Comparison of ENCODE assay signal across 10 mouse cellular contexts in genomic region chr1:45765678-45766077, GRCm38 (mm10). TPM values are rescaled to one million over a fixed set of nuclear protein-coding genes. Genes with fewer than 3 reads are reported as not detected.
DNase-seq lines count a peak whose midpoint lies in the region; ATAC-seq and TF ChIP-seq lines count a peak whose summit lies in the region.
"Had no signal": no experiment of that assay in that cellular context is flagged by ENCODE, and none has a peak within 500 bp of the region (broad histone marks: within the 10 kb centered on the region; RNA-seq: fewer than 3 reads in every experiment).

No protein-coding gene starts in this region.

- H3K4me2 ChIP-seq in heart, embryonic 15.5 days, result no peak overlapping the region
- H3K4me2 ChIP-seq in liver, postnatal 0 days (ENCODE audit: low read depth, low read length), result no peak overlapping the region
- H3K4me2 ChIP-seq: neural tube, embryonic 12.5 days had no signal

- peaks cover 0 to 20% of the 10 kb centered on the region in 2 experiments; a peak in 2 of 4 replicates for H3K36me3 ChIP-seq in MEL (ENCODE audit: control insufficient read depth in 1 of 2, insufficient read depth in 2 of 2, low read length in 2 of 2)
- H3K36me3 ChIP-seq in heart, embryonic 15.5 days, result no peaks in the 10 kb centered on the region
- no peaks in the 10 kb centered on the region for H3K36me3 ChIP-seq in liver, postnatal 0 days (replicated peaks; ENCODE audit: insufficient read depth, low read length)
- H3K36me3 ChIP-seq: hindbrain, embryonic 15.5 days; neural tube, embryonic 12.5 days had no signal

- H3K9me3 ChIP-seq in MEL (replicated peaks; ENCODE audit: insufficient read depth, low read length), result no peaks in the 10 kb centered on the region
- no peaks in the 10 kb centered on the region for H3K9me3 ChIP-seq in heart, embryonic 15.5 days (replicated peaks)
- no peaks in the 10 kb centered on the region for H3K9me3 ChIP-seq in liver, postnatal 0 days (ENCODE audit: low read length)
- H3K9me3 ChIP-seq: hindbrain, embryonic 15.5 days; neural tube, embryonic 12.5 days had no signal

- H3K27me3 ChIP-seq in MEL (ENCODE audit: control insufficient read depth in 1 of 2, insufficient read depth in 2 of 2, low read length in 2 of 2), result no peaks in the 10 kb centered on the region
- no peaks in the 10 kb centered on the region for H3K27me3 ChIP-seq in heart, embryonic 15.5 days
- H3K27me3 ChIP-seq in liver, postnatal 0 days (ENCODE audit: insufficient read depth, low read length), result no peaks in the 10 kb centered on the region
- H3K27me3 ChIP-seq: hindbrain, embryonic 15.5 days; neural tube, embryonic 12.5 days had no signal

- no peak for TF ChIP-seq CTCF in MEL (IDR thresholded peaks at IDR 0.05 in 2 of 3, conservative IDR thresholded peaks at IDR 0.05 in 1 of 3; ENCODE audit: control insufficient read depth in 1 of 3, insufficient read depth in 1 of 3, low read depth in 2 of 3, low read length in 3 of 3, poor library complexity in 1 of 3, severe bottlenecking in 1 of 3)
- no peak for TF ChIP-seq CTCF in liver, postnatal 0 days (IDR thresholded peaks at IDR 0.05; ENCODE audit: low read depth)

- no peak overlapping the region for H3K9ac ChIP-seq in MEL (ENCODE audit: control insufficient read depth, low read depth, low read length, poor library complexity, severe bottlenecking)
- H3K9ac ChIP-seq in heart, embryonic 15.5 days, result no peak overlapping the region
- H3K9ac ChIP-seq in liver, postnatal 0 days (replicated peaks), result no peak overlapping the region
- H3K9ac ChIP-seq: hindbrain, embryonic 15.5 days; neural tube, embryonic 12.5 days had no signal

- no peak for TF ChIP-seq EP300 in MEL (IDR thresholded peaks at IDR 0.05; ENCODE audit: low read depth in 1 of 2, low read length in 2 of 2)
- no peak for TF ChIP-seq EP300 in liver, postnatal 0 days (IDR thresholded peaks at IDR 0.05; ENCODE audit: low read depth)

- H3K27ac ChIP-seq in MEL (ENCODE audit: control insufficient read depth, low read depth, low read length), result 0 out of 2 replicates have a peak overlapping the region, but pooled peaks have one; percentile 4
- peak overlapping the region; percentile 55 for H3K27ac ChIP-seq in heart, embryonic 15.5 days
- H3K27ac ChIP-seq in liver, postnatal 0 days (ENCODE audit: low read depth), result no peak overlapping the region
- H3K27ac ChIP-seq: hindbrain, embryonic 15.5 days; neural tube, embryonic 12.5 days had no signal

- DNase-seq in MEL (ENCODE audit: low read depth, low spot score), result no peak
- peak; percentile 65 for DNase-seq in embryo, embryonic 10.5 days (ENCODE audit: low spot score)
- DNase-seq in lung, adult 18-20 months, result peak; percentile 50 to 60
- DNase-seq in yolk sac, embryonic 10.5 days (ENCODE audit: low spot score), result no peak
- no peak for DNase-seq in adrenal gland, postnatal 14 days
- no peak for DNase-seq in liver, postnatal 0 days

- TF ChIP-seq POLR2A in MEL (IDR thresholded peaks at IDR 0.05; ENCODE audit: control insufficient read depth in 1 of 2, insufficient read depth in 1 of 2, low read depth in 1 of 2, low read length in 2 of 2, poor library complexity in 1 of 2), result no peak

- peaks cover 7 to 15% of the 10 kb centered on the region in 2 experiments; a peak in 3 of 4 replicates for H3K4me1 ChIP-seq in MEL (ENCODE audit: control insufficient read depth in 1 of 2, insufficient read depth in 2 of 2, low read length in 2 of 2)
- no peaks in the 10 kb centered on the region for H3K4me1 ChIP-seq in heart, embryonic 15.5 days (replicated peaks)
- no peaks in the 10 kb centered on the region for H3K4me1 ChIP-seq in liver, postnatal 0 days (ENCODE audit: insufficient read depth)
- H3K4me1 ChIP-seq: hindbrain, embryonic 15.5 days; neural tube, embryonic 12.5 days had no signal

- H3K4me3 ChIP-seq in MEL (ENCODE audit: control insufficient read depth in 1 of 2, insufficient read depth in 1 of 2, low read depth in 2 of 2, low read length in 2 of 2), result no peak overlapping the region
- no peak overlapping the region for H3K4me3 ChIP-seq in heart, embryonic 15.5 days
- no peak overlapping the region for H3K4me3 ChIP-seq in liver, postnatal 0 days (ENCODE audit: low read depth, low read length)
- H3K4me3 ChIP-seq: hindbrain, embryonic 15.5 days; neural tube, embryonic 12.5 days had no signal

- no peak for ATAC-seq in heart, embryonic 15.5 days (replicated peaks; ENCODE audit: insufficient number of reproducible peaks, insufficient read depth, low FRiP score, low read depth)
- no peak for ATAC-seq in liver, postnatal 0 days
- ATAC-seq in CD4-positive, CD25-positive, alpha-beta regulatory T cell, adult 4 months, result no peak

- no peaks in the 10 kb centered on the region for H3K79me2 ChIP-seq in MEL (ENCODE audit: control insufficient read depth, insufficient read depth, low read length, poor library complexity)

- 44% methylated on average over 4 of the region's 4 CpGs for WGBS in heart, embryonic 15.5 days
- WGBS in liver, postnatal 0 days (ENCODE audit: insufficient replicate concordance), result 68% methylated on average over 4 of the region's 4 CpGs

- no peak for TF ChIP-seq RAD21 in MEL (IDR thresholded peaks at IDR 0.05; ENCODE audit: low read depth, low read length)

TF ChIP-seq in MEL, 35 proteins besides CTCF, POLR2A, EP300 and RAD21:
- TF ChIP-seq HCFC1 (IDR thresholded peaks at IDR 0.05; ENCODE audit: low read depth, low read length) (no peak), JUND (IDR thresholded peaks at IDR 0.05; ENCODE audit: low read depth, low read length) (no peak), KAT2A (conservative IDR thresholded peaks at IDR 0.05; ENCODE audit: low read depth, low read length) (no peak), CHD2 (IDR thresholded peaks at IDR 0.05; ENCODE audit: low read length) (no peak), USF2 (IDR thresholded peaks at IDR 0.05; ENCODE audit: borderline replicate concordance in 1 of 2, insufficient read depth in 1 of 2, low read depth in 1 of 2, low read length in 2 of 2) (no peak), ETS1 (IDR thresholded peaks at IDR 0.05; ENCODE audit: low read depth, low read length) (no peak)

RNA-seq across cellular contexts. Expression of gene Wdr75, which starts 29.3 kb away (rescaled TPM):
- total RNA-seq in MEL (2012; rRNA removed), result 171 and 195 TPM in 2 replicates
- polyA plus RNA-seq in MEL (2012; ENCODE audit: insufficient read depth in 1 of 2, insufficient read length in 2 of 2, low read depth in 1 of 2, low replicate concordance in 2 of 2, missing spikeins in 1 of 2), result 100 to 1,000 TPM; 193 to 279 TPM
- polyA plus RNA-seq in heart, embryonic 15.5 days (2015; fragmentation: Nextera tagmentation; extraction: Ambion mirVana), result 30.4 and 31.9 TPM in 2 replicates
- total RNA-seq in adrenal gland, postnatal 14 days (2021), result 44.4 and 48.6 TPM in 2 replicates
- polyA plus RNA-seq in liver, postnatal 0 days (2015; fragmentation: Nextera tagmentation; extraction: Ambion mirVana), result 18.5 and 22.3 TPM in 2 replicates
- polyA plus RNA-seq in CD4-positive, CD25-positive, alpha-beta regulatory T cell, adult 4 months (2017; shearing (Covaris generic)), result 10 to 100 TPM; 46.8 to 56.1 TPM

Comparison
In these comparisons a context has a peak if more than half of its experiments do, and no peak if none do; other contexts are left out.
1. DNase-seq: peak in embryo, embryonic 10.5 days (single experiment) and lung, adult 18-20 months (2 of 2); none in MEL (single experiment), yolk sac, embryonic 10.5 days (single experiment), adrenal gland, postnatal 14 days (single experiment) and liver, postnatal 0 days (single experiment).